Mouse (Mus musculus) megakaryocyte-erythroid progenitor cell, adult 5 weeks (primary cell): ENCODE measurements around the gene Olfr798. TPM values are rescaled to one million over a fixed set of nuclear protein-coding genes. Genes with fewer than 3 reads are reported as not detected.

Experiments used
- polyA plus RNA-seq: library from polyadenylated mRNA; stranded (reverse); fragments of >175 nt; gene quantifications from 2 replicates; pipeline ENCODE4 v1.2.3, GENCODE M21; 2012

Gene Olfr798
- not detected in 2 replicates for polyA plus RNA-seq

GRCm38 (mm10) chr10:129627834-129628233, at the start of gene Olfr798:
TSS of gene Olfr798 (minus strand) at chr10:129627934.

GRCm38 (mm10) chr10:129673765-129674164, 46.0 kb upstream of the Olfr798 start, which contains the start of gene Olfr801:
TSS of gene Olfr801 (minus strand) at chr10:129673865.

GRCm38 (mm10) chr10:129657394-129657793, 29.7 kb upstream of the Olfr798 start, which contains the start of gene Olfr800:
TSS of gene Olfr800 (plus strand) at chr10:129657694.

GRCm38 (mm10) chr10:129637184-129637583, 9.4 kb upstream of the Olfr798 start, which contains the start of gene Olfr799:
TSS of gene Olfr799 (plus strand) at chr10:129637484.

GRCm38 (mm10) chr10:129612470-129612869, 15.3 kb downstream of the Olfr798 start, which contains the start of gene Olfr796:
TSS of gene Olfr796 (minus strand) at chr10:129612570.

Other genes starting within 250 kb of the Olfr798 start
- not detected in 2 replicates for gene Olfr784, start 243.9 kb downstream of the Olfr798 start, polyA plus RNA-seq
- not detected in 2 replicates for gene Olfr785, start 222.5 kb downstream of the Olfr798 start, polyA plus RNA-seq
- gene Olfr786, start 200.6 kb downstream of the Olfr798 start, polyA plus RNA-seq = not detected in 2 replicates
- gene Olfr787, start 166.1 kb downstream of the Olfr798 start, polyA plus RNA-seq = not detected in 2 replicates
- not detected in 2 replicates for gene Olfr788, start 156.9 kb downstream of the Olfr798 start, polyA plus RNA-seq
- gene Olfr789, start 143.2 kb downstream of the Olfr798 start, polyA plus RNA-seq = not detected in 2 replicates
- gene Olfr790, start 129.4 kb downstream of the Olfr798 start, polyA plus RNA-seq = not detected in 2 replicates
- not detected in 2 replicates for gene Olfr791, start 106.1 kb downstream of the Olfr798 start, polyA plus RNA-seq
- gene Olfr792, start 88.8 kb downstream of the Olfr798 start, polyA plus RNA-seq = not detected in 2 replicates
- gene Olfr794, start 60.3 kb downstream of the Olfr798 start, polyA plus RNA-seq = not detected in 2 replicates
- not detected in 2 replicates for gene Olfr796, start 15.4 kb downstream of the Olfr798 start, polyA plus RNA-seq
- gene Olfr799, start 9.6 kb upstream of the Olfr798 start, polyA plus RNA-seq = not detected in 2 replicates
- not detected in 2 replicates for gene Olfr800, start 29.8 kb upstream of the Olfr798 start, polyA plus RNA-seq
- gene Olfr801, start 45.9 kb upstream of the Olfr798 start, polyA plus RNA-seq = not detected in 2 replicates
- gene Olfr802, start 60.2 kb upstream of the Olfr798 start, polyA plus RNA-seq = not detected in 2 replicates
- not detected in 2 replicates for gene Olfr803, start 66.4 kb upstream of the Olfr798 start, polyA plus RNA-seq
- not detected in 2 replicates for gene Olfr804, start 75.3 kb upstream of the Olfr798 start, polyA plus RNA-seq
- gene Olfr805, start 101.4 kb upstream of the Olfr798 start, polyA plus RNA-seq = not detected in 2 replicates
- gene Olfr806, start 114.0 kb upstream of the Olfr798 start, polyA plus RNA-seq = not detected in 2 replicates
- not detected in 2 replicates for gene Olfr807, start 129.9 kb upstream of the Olfr798 start, polyA plus RNA-seq
- gene Olfr808, start 137.5 kb upstream of the Olfr798 start, polyA plus RNA-seq = 0.02 TPM in 1 of 2 replicates, not detected in the other
- not detected in 2 replicates for gene Olfr809, start 146.7 kb upstream of the Olfr798 start, polyA plus RNA-seq
- not detected in 2 replicates for gene Olfr810, start 167.0 kb upstream of the Olfr798 start, polyA plus RNA-seq
- not detected in 2 replicates for gene Olfr811, start 176.5 kb upstream of the Olfr798 start, polyA plus RNA-seq
- not detected in 2 replicates for gene Olfr812, start 218.2 kb upstream of the Olfr798 start, polyA plus RNA-seq
- not detected in 2 replicates for gene Olfr813, start 227.4 kb upstream of the Olfr798 start, polyA plus RNA-seq